Mouse (Mus musculus) thymus, adult 2 months (tissue): ENCODE measurements around the gene Slc9a1.

ENCODE experiments used
- CTCF ChIP-seq: fragments of 200-500 bp; IDR thresholded peaks from 2 replicates; pipeline ENCODE4 v1.5.1; 2012; ENCODE audit warnings: mild to moderate bottlenecking, control low read depth, low read length, moderate library complexity, borderline replicate concordance; ENCODE audit not compliant: control insufficient read depth, poor library complexity, insufficient read depth; ENCODE audit errors: extremely low read depth
- POLR2A ChIP-seq: fragments of 200-500 bp; IDR thresholded peaks from 2 replicates; pipeline ENCODE4 v1.6.1; 2012; ENCODE audit warnings: mild to moderate bottlenecking, low read length, control low read depth, moderate library complexity; ENCODE audit not compliant: control insufficient read depth, poor library complexity, insufficient read depth; ENCODE audit errors: extremely low read depth

DNA sequence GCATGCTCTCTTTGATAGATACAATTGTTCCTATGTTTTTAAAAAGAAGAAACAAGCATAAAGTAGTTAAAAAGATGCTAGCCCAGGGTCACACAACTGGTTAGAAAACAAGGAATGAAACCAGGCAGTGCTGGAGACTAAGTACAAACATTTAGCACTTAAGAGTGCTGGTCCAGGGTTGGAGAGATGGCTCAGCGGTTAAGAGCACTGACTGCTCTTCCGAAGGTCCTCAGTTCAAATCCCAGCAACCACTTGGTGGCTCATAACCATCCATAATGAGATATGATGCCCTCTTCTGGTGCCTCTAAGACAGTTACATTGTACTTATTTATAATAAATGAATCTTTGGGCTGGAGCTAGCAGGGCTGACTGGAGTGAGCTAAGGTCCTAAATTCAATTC, 29.3 kb upstream of the Slc9a1 start:
- no peak for TF ChIP-seq POLR2A
- no peak for TF ChIP-seq CTCF
